Mouse (Mus musculus): Measurements from ENCODE around the gene Asphd2. TPM values are rescaled to one million over a fixed set of nuclear protein-coding genes. Genes with fewer than 3 reads are reported as not detected.

Gene Asphd2
- total RNA-seq, 2 experiments from 2014 or later: 161 to 181 TPM

DNA sequence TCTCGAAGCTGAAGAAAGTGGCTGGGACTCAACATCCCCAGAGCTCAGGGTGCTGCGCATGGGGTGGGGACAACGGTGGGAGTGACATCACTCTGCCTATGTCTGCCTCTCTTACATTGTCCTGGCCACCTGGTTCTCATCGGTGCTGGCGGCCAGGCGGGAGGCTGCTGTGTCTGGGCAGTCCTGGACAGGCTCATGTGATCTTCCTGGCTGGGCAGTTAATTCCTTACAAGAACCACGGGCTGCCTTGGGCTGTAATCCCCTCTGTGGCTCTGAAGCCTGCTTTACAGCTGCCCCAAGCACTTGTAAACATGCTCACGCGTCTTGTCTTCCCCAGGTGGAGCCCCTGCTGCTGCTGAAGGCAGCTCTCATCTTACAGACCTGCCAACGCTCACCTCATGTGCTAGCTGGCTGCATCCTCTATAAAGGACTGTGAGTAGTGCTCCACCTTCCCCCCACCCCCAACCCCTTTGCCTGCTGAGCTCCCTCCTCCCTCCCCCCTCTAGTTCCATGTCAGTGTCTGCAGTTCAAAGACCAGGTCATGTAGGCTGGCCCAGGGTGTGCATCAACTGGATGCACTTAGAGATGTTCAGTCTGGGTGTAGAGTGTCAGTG lies 30.4 kb downstream of the Asphd2 start:
- DNase-seq (ENCODE audit: low spot score in 2 of 2): no peak
- intact Hi-C loops (cut with DNase I): no loop called here

DNA sequence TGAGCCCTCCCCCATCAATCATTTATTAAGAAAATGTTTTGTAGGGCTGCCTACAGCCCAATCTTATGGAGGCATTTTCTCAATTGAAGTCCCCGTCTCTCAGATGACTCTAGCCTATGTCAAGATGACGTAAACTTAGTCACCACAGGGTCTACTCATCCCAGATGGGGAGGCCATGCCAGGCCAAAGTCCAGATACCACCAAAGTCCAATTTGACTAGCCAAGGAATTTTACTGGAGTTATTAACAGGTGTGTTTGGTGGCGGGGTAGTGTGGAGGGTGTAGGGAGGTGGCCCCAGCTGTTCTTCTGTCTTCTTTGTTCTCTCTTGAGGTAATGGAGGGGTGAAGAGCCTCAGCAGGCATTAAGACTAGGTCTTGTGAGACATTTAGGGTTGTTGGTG lies 34.6 kb downstream of the Asphd2 start:
- no peak for DNase-seq (ENCODE audit: low spot score in 2 of 2)
- intact Hi-C loops (cut with DNase I): no loop called here

DNA sequence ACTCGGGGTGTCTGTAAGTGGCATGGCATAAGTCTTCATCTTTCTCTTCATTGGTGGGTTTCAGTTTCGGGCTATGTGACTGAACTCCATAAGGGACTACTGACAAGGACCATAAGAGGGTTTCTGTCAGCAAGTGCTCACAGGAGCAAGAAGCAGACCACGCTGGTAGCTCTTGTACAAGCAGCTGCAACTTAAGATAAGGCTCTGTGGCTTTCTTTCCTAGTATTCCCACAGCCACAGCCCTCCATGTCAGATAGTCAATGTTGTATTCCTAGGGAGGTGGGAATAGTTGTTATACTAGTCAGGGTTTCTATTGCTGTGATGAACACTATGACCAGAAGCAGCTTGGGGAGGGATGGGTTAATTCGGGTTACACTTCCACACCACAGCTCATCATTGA lies 35.1 kb downstream of the Asphd2 start:
- DNase-seq (ENCODE audit: low spot score in 2 of 2): no peak
- intact Hi-C loops (cut with DNase I): no loop called here

DNA sequence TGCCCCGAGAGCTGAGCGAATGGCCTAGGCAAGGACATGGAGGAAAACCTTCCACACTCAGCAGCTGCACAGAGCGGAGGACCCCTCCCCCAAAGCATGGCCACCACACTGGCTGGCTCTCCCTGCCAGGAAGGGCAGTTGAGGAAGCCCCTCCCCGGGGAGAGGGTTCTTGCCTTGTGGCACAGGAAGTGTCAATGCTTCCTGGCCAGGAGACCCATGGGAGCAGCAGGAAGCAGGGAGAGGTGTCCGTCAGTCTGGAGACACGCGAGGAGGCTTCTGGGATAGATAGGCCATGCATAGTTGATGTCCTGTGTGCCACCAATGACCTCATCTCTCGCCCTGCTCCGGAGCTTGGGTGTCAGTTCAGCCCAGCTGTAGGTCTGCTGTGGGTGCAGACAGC lies 38.3 kb downstream of the Asphd2 start:
- intact Hi-C loops (cut with DNase I): no loop called here
- DNase-seq (ENCODE audit: low spot score in 2 of 2): no peak

DNA sequence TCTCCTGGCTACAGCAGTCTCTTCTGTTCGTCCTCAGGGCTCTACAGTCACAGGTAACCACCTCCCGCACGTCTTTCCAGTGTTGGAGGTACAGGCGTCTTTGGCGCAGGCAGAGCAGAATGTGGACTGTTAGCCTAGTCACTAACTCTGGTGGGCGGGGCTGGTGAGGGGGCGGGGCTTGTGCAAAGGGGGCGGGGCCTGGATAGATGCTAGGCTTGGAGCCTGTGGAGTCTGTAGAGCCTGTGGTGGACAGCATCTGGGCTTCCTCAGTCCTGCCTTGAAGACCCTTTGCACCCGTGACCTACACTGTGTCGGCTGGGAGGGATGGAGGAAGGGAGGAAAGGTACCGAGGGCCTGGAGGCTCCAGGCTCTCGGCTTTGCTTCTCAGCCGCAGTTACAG lies 38.8 kb downstream of the Asphd2 start, which contains the start of gene Gm6583:
TSS of gene Gm6583 (minus strand) at position 124 of the 400 bp plus-strand sequence.
- intact Hi-C loops (cut with DNase I): no loop called here
- no peak for DNase-seq (ENCODE audit: low spot score in 2 of 2)

DNA sequence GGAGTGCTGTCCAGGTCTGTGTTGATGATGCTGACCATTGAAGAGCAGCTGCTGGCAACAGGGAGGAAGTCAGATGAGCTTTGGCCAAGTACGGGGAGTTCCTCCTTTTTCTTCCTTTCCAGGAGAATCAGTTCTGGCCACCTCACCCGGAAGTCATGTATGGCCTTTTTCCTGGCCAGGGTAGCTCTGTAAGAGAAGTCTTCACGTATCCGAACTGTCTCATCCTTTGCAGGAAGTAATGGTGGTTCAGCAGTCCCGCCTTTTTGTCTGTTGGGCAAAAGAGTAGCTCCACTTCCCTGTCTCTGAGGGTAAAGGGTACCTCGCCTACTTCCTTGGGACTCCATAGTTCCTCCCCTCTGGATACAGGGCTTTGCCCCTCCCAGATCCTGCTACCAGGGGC lies 39.2 kb downstream of the Asphd2 start:
- DNase-seq (ENCODE audit: low spot score in 2 of 2): no peak
- intact Hi-C loops (cut with DNase I): no loop called here

DNA sequence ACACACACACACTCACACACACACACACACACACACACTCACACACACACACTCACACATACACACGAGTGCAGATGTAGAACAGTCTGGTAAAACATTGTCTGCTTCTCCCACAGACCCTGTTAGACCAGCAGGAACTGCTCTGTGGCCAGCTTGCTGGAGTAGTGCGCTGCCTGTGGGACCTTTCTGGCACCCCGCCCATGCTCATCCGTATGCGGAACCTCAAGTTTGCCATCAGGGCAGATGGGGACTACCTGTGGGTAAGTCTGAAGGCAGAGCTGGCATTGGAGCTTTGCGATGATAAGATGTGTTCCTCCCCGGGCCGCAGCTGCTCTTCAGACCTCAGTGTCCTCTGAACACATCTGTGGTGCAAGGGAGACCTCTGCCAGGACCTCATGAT lies 45.5 kb downstream of the Asphd2 start:
- intact Hi-C loops (cut with DNase I): no loop called here
- DNase-seq (ENCODE audit: low spot score in 2 of 2): no peak

DNA sequence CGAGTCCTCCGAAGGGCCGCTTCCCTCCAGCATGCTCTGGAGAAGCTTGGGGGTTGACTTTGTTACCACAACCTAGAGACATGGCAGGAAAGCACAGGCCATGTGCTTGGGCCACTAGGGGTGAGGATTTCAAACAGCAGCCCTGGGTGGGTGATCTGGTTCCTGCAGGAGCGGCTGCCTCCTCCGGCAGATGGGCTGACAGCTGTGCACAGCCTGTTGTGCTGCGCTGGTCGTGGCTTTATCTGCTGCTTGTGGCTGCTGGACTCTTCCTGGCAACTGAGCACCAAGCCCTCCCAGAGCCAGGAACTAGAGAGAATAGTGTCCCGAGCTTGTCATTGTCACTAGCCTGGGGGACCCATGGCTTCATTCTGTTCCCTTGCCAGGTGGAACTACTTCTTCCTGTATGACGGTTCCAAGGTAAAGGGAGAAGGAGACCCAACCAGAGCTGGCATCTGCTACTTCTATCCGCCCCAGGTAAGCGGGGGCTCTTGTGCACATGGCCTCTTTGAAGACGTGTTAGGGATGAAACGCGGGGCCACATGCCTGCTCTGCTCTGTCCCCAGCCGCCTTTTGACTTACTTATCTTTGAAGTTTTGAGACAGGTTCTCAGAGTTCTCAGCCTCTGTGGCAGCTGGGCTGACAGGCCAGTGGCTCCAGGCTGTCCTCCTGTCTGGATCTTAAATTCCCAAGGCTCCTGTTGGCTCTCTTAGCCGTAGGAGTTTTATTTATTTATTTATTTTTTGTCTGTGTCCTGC lies 48.3 kb downstream of the Asphd2 start:
- no peak for DNase-seq (ENCODE audit: low spot score in 2 of 2)
- intact Hi-C loops (cut with DNase I): no loop called here

DNA sequence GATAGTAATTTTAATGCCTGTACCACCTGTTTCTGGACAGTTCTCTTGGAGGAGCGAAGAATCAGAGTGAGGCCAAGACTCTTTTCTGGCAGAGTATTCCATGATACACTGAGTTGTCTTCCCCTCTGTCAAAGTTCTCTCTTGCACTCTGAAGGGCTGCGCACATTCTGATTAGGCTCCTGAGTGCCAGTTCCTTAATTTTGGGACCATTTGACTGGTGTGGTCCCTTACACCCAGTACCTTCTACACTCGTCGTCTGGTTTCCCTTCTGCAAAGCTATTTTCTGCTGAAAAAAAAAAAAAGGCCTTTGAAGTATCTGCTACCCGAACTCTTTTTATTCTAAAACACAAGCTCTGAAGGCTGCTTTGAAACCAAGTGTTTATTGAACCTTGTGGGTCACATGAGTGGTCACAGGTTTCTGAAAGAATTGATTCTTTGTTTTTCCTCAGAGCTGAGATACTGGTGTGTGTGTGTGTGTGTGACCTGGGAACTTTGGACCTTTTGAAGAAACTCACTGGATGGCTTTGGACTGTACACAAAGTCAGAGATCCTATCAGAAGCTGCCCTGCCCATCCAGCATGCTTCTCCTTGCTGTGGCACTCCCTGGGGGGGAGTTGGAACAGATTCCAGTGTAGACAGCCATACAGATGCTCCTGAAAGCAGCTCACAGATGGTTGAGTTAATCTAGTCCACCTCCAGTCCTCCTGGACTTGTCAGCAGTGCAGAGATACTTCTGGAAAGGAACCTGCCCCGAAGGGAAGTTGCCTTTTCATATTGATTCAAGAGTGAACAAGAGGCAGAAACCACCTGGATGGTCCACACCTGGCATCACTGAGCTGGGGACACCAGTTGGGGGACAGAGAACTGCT lies 50.3 kb downstream of the Asphd2 start:
- DNase-seq (ENCODE audit: low spot score in 2 of 2): peak; percentile 67 to 68
- intact Hi-C loops (cut with DNase I): loop anchor here (5.0 kb wide), 2 partner anchors 43 to 83 kb away; no protein-coding TSS in a partner anchor

DNA sequence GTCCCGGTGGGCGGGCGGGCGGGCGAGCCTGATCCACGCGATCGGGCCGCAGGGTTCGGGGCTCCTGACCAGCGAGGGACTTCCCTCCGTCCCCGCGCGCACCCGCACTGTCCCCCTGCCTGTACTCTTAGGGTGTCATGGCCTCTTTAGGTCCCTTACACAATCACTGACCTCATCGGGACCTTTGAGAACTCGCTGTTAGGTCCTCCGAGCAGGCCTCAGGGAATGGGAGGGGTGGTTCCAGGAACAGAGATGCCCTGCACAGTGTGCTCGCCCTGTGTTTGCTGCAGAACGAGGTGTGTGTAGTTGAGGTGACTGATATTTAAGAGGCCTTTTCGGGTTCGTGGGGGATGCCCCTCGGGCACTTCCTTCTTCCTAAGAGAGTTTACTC lies 51.5 kb downstream of the Asphd2 start:
- DNase-seq (ENCODE audit: low spot score in 2 of 2): no peak
- intact Hi-C loops (cut with DNase I): loop anchor here (5.0 kb wide), 2 partner anchors 44 to 84 kb away; no protein-coding TSS in a partner anchor

DNA sequence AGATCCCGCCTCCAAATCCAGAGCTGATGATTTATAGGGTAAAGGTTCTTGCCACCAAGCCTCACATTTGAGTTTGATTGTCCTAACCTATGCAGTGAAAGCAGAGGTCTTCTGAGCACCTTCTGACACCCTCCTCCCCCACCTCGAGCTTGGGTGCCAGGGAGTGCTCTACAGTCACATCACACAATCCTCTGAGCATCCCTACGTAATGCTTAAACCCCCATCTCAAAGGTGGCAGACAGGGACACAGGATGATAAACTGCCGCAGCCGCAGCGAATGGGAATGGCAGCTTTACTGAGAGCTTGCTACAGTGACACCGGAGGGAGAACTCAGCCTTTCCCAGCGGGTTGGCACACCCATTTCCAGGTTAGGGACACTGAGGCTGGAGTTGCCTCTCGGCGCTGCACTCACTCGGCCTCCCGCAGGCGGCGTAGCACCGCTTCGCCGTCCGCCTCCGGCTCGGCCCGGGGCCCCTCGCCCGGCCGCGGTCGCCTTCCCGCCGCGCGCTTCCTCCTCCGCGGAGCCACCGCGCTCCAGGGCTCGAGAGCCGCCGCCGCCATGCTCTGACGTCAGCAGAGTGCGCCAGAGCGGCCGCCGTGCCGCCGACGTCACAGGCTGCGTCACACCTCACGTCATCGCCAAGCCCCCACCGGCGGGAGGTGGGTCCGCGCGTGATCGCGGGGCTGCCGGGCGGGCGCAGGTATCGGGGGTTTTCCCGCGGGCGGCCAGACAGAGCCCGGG lies 52.0 kb downstream of the Asphd2 start, which contains the start of the genes Srrd and Hps4:
TSS of gene Srrd (minus strand) at position 578 of the 742 bp plus-strand sequence.
TSS of gene Hps4 (plus strand) at position 621 of the 742 bp plus-strand sequence.
- intact Hi-C loops (cut with DNase I): loop anchor here (5.0 kb wide), 2 partner anchors 45 to 85 kb away; no protein-coding TSS in a partner anchor
- peak; percentile 90 to 93 for DNase-seq (ENCODE audit: low spot score in 2 of 2)

DNA sequence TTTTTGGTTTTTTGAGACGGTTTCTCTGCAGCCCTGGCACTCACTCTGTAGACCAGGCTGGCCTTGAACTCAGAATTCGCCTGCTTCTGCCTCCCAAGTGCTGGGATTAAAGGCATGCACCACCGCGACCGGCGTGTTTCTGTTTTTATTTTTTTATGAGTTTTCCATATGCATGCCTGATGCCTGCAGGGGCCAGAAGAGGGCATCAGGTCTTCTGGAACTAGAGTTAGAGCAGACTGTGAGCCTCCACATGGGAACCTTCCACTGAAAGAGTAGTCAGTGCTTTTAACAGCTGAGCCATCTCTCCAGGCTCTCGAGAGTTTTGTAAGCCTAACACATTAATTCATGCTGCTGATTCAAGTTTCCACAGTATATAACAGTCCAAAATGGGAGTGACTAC lies 55.5 kb downstream of the Asphd2 start:
- intact Hi-C loops (cut with DNase I): no loop called here
- no peak for DNase-seq (ENCODE audit: low spot score in 2 of 2)

DNA sequence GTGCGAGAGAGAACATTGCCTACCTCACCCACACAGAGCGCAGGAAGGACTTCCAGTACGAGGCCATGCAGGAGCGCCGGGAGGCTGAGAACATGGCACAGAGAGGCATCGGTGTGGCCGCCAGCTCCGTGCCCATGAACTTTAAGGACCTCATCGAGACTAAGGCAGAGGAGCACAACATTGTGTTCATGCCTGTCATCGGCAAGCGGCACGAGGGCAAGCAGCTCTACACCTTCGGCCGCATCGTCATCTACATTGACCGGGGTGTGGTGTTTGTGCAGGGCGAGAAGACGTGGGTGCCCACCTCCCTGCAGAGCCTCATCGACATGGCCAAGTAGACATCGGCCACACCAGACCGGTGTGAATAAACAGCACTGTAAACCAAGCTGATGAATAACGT lies 57.7 kb downstream of the Asphd2 start:
- intact Hi-C loops (cut with DNase I): no loop called here
- DNase-seq (ENCODE audit: low spot score in 2 of 2): no peak

DNA sequence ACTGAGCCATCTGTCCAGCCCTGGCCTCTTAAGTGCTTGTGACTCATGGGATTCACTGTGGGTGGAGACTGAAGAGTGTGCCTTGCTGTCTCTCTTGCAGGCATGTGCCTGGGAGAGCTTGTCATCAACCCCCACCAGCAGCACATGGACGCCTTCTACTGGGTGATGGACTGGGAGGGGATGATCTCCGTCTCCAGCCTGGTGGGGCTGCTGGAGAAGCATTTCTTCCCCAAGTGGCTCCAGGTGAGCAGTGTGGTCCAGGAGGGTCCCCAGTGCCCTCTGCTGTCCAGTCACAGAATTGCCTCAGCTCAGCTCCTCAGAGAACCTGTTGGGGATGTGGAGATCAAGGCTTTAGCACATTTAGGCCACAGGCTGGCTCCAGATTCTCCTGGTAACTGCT lies 59.2 kb downstream of the Asphd2 start:
- intact Hi-C loops (cut with DNase I): no loop called here
- peak; percentile 44 to 54 for DNase-seq (ENCODE audit: low spot score in 2 of 2)

Other genes starting within 250 kb of the Asphd2 start
- under 1 TPM; 0.59 to 0.95 TPM for gene Cryba4, start 142.3 kb downstream of the Asphd2 start, total RNA-seq (2021)
- 1 to 10 TPM; 7.1 to 10.0 TPM for gene Crybb1, start 139.1 kb downstream of the Asphd2 start, total RNA-seq (2021)
- 10 to 100 TPM; 32.1 to 46.3 TPM for gene Tpst2, start 118.2 kb downstream of the Asphd2 start, total RNA-seq (2021)
- 10 to 100 TPM; 44.4 to 46.8 TPM for gene Tfip11, start 68.5 kb downstream of the Asphd2 start, total RNA-seq (2021)
- gene Srrd, start 51.8 kb downstream of the Asphd2 start, total RNA-seq (2021): 10 to 100 TPM; 26.5 to 29.7 TPM
- gene Hps4, start 51.8 kb downstream of the Asphd2 start, total RNA-seq (2021): 10 to 100 TPM; 27.8 to 33.6 TPM
- gene Gm6583, start 38.8 kb downstream of the Asphd2 start, total RNA-seq (2021): not detected
- not detected for gene Gm6588, start 54.6 kb upstream of the Asphd2 start, total RNA-seq (2021)
- 100 to 1,000 TPM; 163 to 173 TPM for gene Sez6l, start 182.3 kb upstream of the Asphd2 start, total RNA-seq (2021)

All from left cerebral cortex, postnatal 36 days (tissue).